8 mouse cellular contexts compared by ENCODE assay signal in genomic region chr3:25653010-25653409, GRCm38 (mm10).
DNase-seq lines count a peak whose midpoint lies in the region; ATAC-seq and TF ChIP-seq lines count a peak whose summit lies in the region.

No protein-coding gene starts in this region.

- TF ChIP-seq EP300 in heart, postnatal 0 days (IDR thresholded peaks at IDR 0.05; ENCODE audit: low read depth) = no peak

- WGBS in heart, postnatal 0 days = 65% methylated on average over 4 of the region's 4 CpGs
- WGBS in heart, embryonic 12.5 days = 59% methylated on average over 4 of the region's 4 CpGs
- 73% methylated on average over 4 of the region's 4 CpGs for WGBS in embryonic facial prominence, embryonic 10.5 days
- 70% methylated on average over 4 of the region's 4 CpGs for WGBS in limb, embryonic 12.5 days

- no peak overlapping the region for H3K4me3 ChIP-seq in heart, postnatal 0 days (ENCODE audit: low read depth, low read length)
- H3K4me3 ChIP-seq in heart, embryonic 12.5 days = no peak overlapping the region
- H3K4me3 ChIP-seq in embryonic facial prominence, embryonic 10.5 days = no peak overlapping the region
- no peak overlapping the region for H3K4me3 ChIP-seq in limb, embryonic 12.5 days (replicated peaks)

- TF ChIP-seq CTCF in heart, postnatal 0 days (IDR thresholded peaks at IDR 0.05; ENCODE audit: low read depth) = peak; percentile 36

- H3K36me3 ChIP-seq in heart, postnatal 0 days (replicated peaks; ENCODE audit: control insufficient read depth, insufficient read depth, low read length) = no peaks in the 10 kb centered on the region
- no peaks in the 10 kb centered on the region for H3K36me3 ChIP-seq in heart, embryonic 12.5 days
- H3K36me3 ChIP-seq in embryonic facial prominence, embryonic 10.5 days (replicated peaks) = no peaks in the 10 kb centered on the region
- no peaks in the 10 kb centered on the region for H3K36me3 ChIP-seq in limb, embryonic 12.5 days

- no peak for ATAC-seq in heart, postnatal 0 days (ENCODE audit: insufficient read depth, low read depth)
- no peak for ATAC-seq in heart, embryonic 12.5 days (ENCODE audit: insufficient number of reproducible peaks, low FRiP score)
- 0 out of 2 replicates have a peak, but pooled peaks have one; percentile 59 for ATAC-seq in limb, embryonic 12.5 days (ENCODE audit: insufficient number of reproducible peaks, insufficient read depth, low FRiP score, low TSS enrichment, low read depth)
- ATAC-seq in activated CD4-positive, CD25-positive, alpha-beta regulatory T cell, adult 4 months = no peak

- peak; percentile 8 for DNase-seq in heart, postnatal 0 days (ENCODE audit: low spot score)
- DNase-seq in urinary bladder, postnatal 14 days (ENCODE audit: low spot score) = peak; percentile 18
- no peak for DNase-seq in urinary bladder, postnatal 4 days (ENCODE audit: low spot score in 2 of 2)
- DNase-seq in embryonic facial prominence, embryonic 10.5 days (ENCODE audit: low spot score) = peak; percentile 25
- no peak for DNase-seq in thymus, postnatal 10 days (ENCODE audit: low spot score in 2 of 2)

- H3K9ac ChIP-seq in heart, postnatal 0 days (replicated peaks; ENCODE audit: low read depth, low read length) = no peak overlapping the region
- H3K9ac ChIP-seq in heart, embryonic 12.5 days = no peak overlapping the region
- H3K9ac ChIP-seq in limb, embryonic 12.5 days (replicated peaks) = no peak overlapping the region

- H3K4me1 ChIP-seq in heart, postnatal 0 days (ENCODE audit: control insufficient read depth, insufficient read depth) = no peaks in the 10 kb centered on the region
- H3K4me1 ChIP-seq in heart, embryonic 12.5 days (replicated peaks) = no peaks in the 10 kb centered on the region
- no peaks in the 10 kb centered on the region for H3K4me1 ChIP-seq in embryonic facial prominence, embryonic 10.5 days
- no peaks in the 10 kb centered on the region for H3K4me1 ChIP-seq in limb, embryonic 12.5 days (replicated peaks)

- H3K9me3 ChIP-seq in heart, postnatal 0 days (replicated peaks; ENCODE audit: control insufficient read depth, low read length) = no peaks in the 10 kb centered on the region
- H3K9me3 ChIP-seq in heart, embryonic 12.5 days (replicated peaks) = no peaks in the 10 kb centered on the region
- no peaks in the 10 kb centered on the region for H3K9me3 ChIP-seq in embryonic facial prominence, embryonic 10.5 days
- no peaks in the 10 kb centered on the region for H3K9me3 ChIP-seq in limb, embryonic 12.5 days

- H3K4me2 ChIP-seq in heart, postnatal 0 days (ENCODE audit: low read depth, low read length) = no peak overlapping the region
- H3K4me2 ChIP-seq in heart, embryonic 12.5 days = no peak overlapping the region
- H3K4me2 ChIP-seq in limb, embryonic 12.5 days = no peak overlapping the region

- H3K27me3 ChIP-seq in heart, postnatal 0 days (ENCODE audit: control insufficient read depth, insufficient read depth, low read length) = no peaks in the 10 kb centered on the region
- no peaks in the 10 kb centered on the region for H3K27me3 ChIP-seq in heart, embryonic 12.5 days (replicated peaks)
- no peaks in the 10 kb centered on the region for H3K27me3 ChIP-seq in embryonic facial prominence, embryonic 10.5 days (replicated peaks; ENCODE audit: low read depth, poor library complexity, severe bottlenecking)
- H3K27me3 ChIP-seq in limb, embryonic 12.5 days = no peaks in the 10 kb centered on the region

- H3K27ac ChIP-seq in heart, postnatal 0 days (ENCODE audit: low read depth) = no peak overlapping the region
- H3K27ac ChIP-seq in heart, embryonic 12.5 days (ENCODE audit: poor library complexity, severe bottlenecking) = no peak overlapping the region
- no peak overlapping the region for H3K27ac ChIP-seq in embryonic facial prominence, embryonic 10.5 days (replicated peaks)
- H3K27ac ChIP-seq in limb, embryonic 12.5 days = no peak overlapping the region

Comparison
In these comparisons a context has a peak if more than half of its experiments do, and no peak if none do; other contexts are left out.
1. DNase-seq: peak in heart, postnatal 0 days (single experiment), urinary bladder, postnatal 14 days (single experiment) and embryonic facial prominence, embryonic 10.5 days (single experiment); none in urinary bladder, postnatal 4 days (0 of 2) and thymus, postnatal 10 days (0 of 2).